Mouse (Mus musculus): ENCODE data around the gene St5. TPM values are rescaled to one million over a fixed set of nuclear protein-coding genes. Genes with fewer than 3 reads are reported as not detected.
A peak's percentile ranks its signal among the peaks of the same experiment; 100 is the strongest.

St5 gene
- polyA plus RNA-seq, 1 experiment from 2014 or later = 46.3 TPM

- Histone ChIP-seq H3K36me3 (no peaks in the 10 kb centered on the region), H3K4me3 (no peak overlapping the region), H3K4me1 (peaks cover 21% of the 10 kb centered on the region; the same call in 1 of the 2 replicates), H3K4me2 (no peak overlapping the region), H3K27me3 (no peaks in the 10 kb centered on the region), H3K9me3 (no peaks in the 10 kb centered on the region), H3K27ac (no peak overlapping the region), H3K9ac (no peak overlapping the region)
- WGBS = 83% methylated on average over 6 of the region's 6 CpGs
- ATAC-seq (ENCODE audit: insufficient number of reproducible peaks, low FRiP score, low TSS enrichment, low read depth) = no peak
These were observed 72.1 kb downstream of the St5 start for GRCm38 (mm10) chr7:109631330-109631729.

- ATAC-seq (ENCODE audit: insufficient number of reproducible peaks, low FRiP score, low TSS enrichment, low read depth) = no peak
- Histone ChIP-seq H3K4me2 (no peak overlapping the region), H3K27me3 (no peaks in the 10 kb centered on the region), H3K36me3 (no peaks in the 10 kb centered on the region), H3K27ac (peak overlapping the region; percentile 54; the same call in 1 of the 2 replicates), H3K9ac (no peak overlapping the region), H3K4me1 (0 out of 2 replicates have a peak, but pooled peaks cover 17% of the 10 kb centered on the region), H3K9me3 (no peaks in the 10 kb centered on the region), H3K4me3 (no peak overlapping the region)
- WGBS = 58% methylated on average over 7 of the region's 7 CpGs
These were observed 73.3 kb downstream of the St5 start for GRCm38 (mm10) chr7:109629871-109630778.

- ATAC-seq (ENCODE audit: insufficient number of reproducible peaks, low FRiP score, low TSS enrichment, low read depth) = no peak; the same call in 1 of the 2 replicates
- Histone ChIP-seq H3K4me1 (0 out of 2 replicates have a peak, but pooled peaks cover 17% of the 10 kb centered on the region), H3K27me3 (no peaks in the 10 kb centered on the region), H3K4me3 (no peak overlapping the region), H3K9me3 (no peaks in the 10 kb centered on the region), H3K9ac (no peak overlapping the region), H3K4me2 (no peak overlapping the region), H3K36me3 (no peaks in the 10 kb centered on the region), H3K27ac (peak overlapping the region; percentile 47; the same call in 1 of the 2 replicates)
- 67% methylated on average over 9 of the region's 9 CpGs for WGBS
These were observed 74.3 kb downstream of the St5 start for GRCm38 (mm10) chr7:109628935-109629609.

GRCm38 (mm10) chr7:109627851-109628250 is 75.6 kb downstream of the St5 start:
- H3K27me3 ChIP-seq = no peaks in the 10 kb centered on the region
- no peak overlapping the region for H3K9ac ChIP-seq
- H3K4me2 ChIP-seq = no peak overlapping the region
- no peak overlapping the region for H3K4me3 ChIP-seq
- no peak overlapping the region for H3K27ac ChIP-seq
- H3K36me3 ChIP-seq = no peaks in the 10 kb centered on the region
- H3K9me3 ChIP-seq = no peaks in the 10 kb centered on the region
- no peak for ATAC-seq (ENCODE audit: insufficient number of reproducible peaks, low FRiP score, low TSS enrichment, low read depth)
- H3K4me1 ChIP-seq = 0 out of 2 replicates have a peak, but pooled peaks cover 10% of the 10 kb centered on the region
- 78% methylated on average over 2 of the region's 2 CpGs for WGBS

- ATAC-seq (ENCODE audit: insufficient number of reproducible peaks, low FRiP score, low TSS enrichment, low read depth) = no peak
- Histone ChIP-seq H3K9me3 (no peaks in the 10 kb centered on the region), H3K4me2 (no peak overlapping the region), H3K4me1 (peaks cover 25% of the 10 kb centered on the region), H3K4me3 (no peak overlapping the region), H3K9ac (no peak overlapping the region), H3K27ac (0 out of 2 replicates have a peak overlapping the region, but pooled peaks have one; percentile 22), H3K27me3 (no peaks in the 10 kb centered on the region), H3K36me3 (no peaks in the 10 kb centered on the region)
- WGBS = 83% methylated on average over 9 of the region's 9 CpGs
These were observed 81.1 kb downstream of the St5 start for GRCm38 (mm10) chr7:109622234-109622838.

GRCm38 (mm10) chr7:109620967-109621366 is 82.4 kb downstream of the St5 start:
- WGBS = 35% methylated on average over 2 of the region's 2 CpGs
- Histone ChIP-seq H3K27me3 (no peaks in the 10 kb centered on the region), H3K4me1 (peaks cover 39% of the 10 kb centered on the region), H3K36me3 (no peaks in the 10 kb centered on the region), H3K4me2 (no peak overlapping the region), H3K27ac (0 out of 2 replicates have a peak overlapping the region, but pooled peaks have one; percentile 44), H3K9ac (no peak overlapping the region), H3K9me3 (no peaks in the 10 kb centered on the region), H3K4me3 (no peak overlapping the region)
- ATAC-seq (ENCODE audit: insufficient number of reproducible peaks, low FRiP score, low TSS enrichment, low read depth) = no peak

- 78% methylated on average over 3 of the region's 3 CpGs for WGBS
- no peak overlapping the region for H3K27ac ChIP-seq
These were observed 83.1 kb downstream of the St5 start for GRCm38 (mm10) chr7:109620288-109620687.

GRCm38 (mm10) chr7:109618721-109619120 is 84.7 kb downstream of the St5 start:
- WGBS = 31% methylated on average over 6 of the region's 6 CpGs
- ATAC-seq (ENCODE audit: insufficient number of reproducible peaks, low FRiP score, low TSS enrichment, low read depth) = no peak
- H3K4me1 ChIP-seq = peaks cover 56% of the 10 kb centered on the region
- H3K27me3 ChIP-seq = no peaks in the 10 kb centered on the region
- H3K4me3 ChIP-seq = no peak overlapping the region
- H3K9me3 ChIP-seq = no peaks in the 10 kb centered on the region
- H3K36me3 ChIP-seq = no peaks in the 10 kb centered on the region
- no peak overlapping the region for H3K4me2 ChIP-seq
- no peak overlapping the region for H3K9ac ChIP-seq
- H3K27ac ChIP-seq = no peak overlapping the region

More at GRCm38 (mm10) chr7:109620288-109620687, 83.1 kb downstream of the St5 start:
- H3K27me3 ChIP-seq = no peaks in the 10 kb centered on the region
- H3K9ac ChIP-seq = no peak overlapping the region
- no peak overlapping the region for H3K4me3 ChIP-seq
- no peaks in the 10 kb centered on the region for H3K9me3 ChIP-seq
- no peaks in the 10 kb centered on the region for H3K36me3 ChIP-seq
- no peak overlapping the region for H3K4me2 ChIP-seq
- H3K4me1 ChIP-seq = peaks cover 46% of the 10 kb centered on the region
- ATAC-seq (ENCODE audit: insufficient number of reproducible peaks, low FRiP score, low TSS enrichment, low read depth) = no peak

- H3K9ac ChIP-seq = no peak overlapping the region
- H3K4me2 ChIP-seq = no peak overlapping the region
- no peaks in the 10 kb centered on the region for H3K36me3 ChIP-seq
- ATAC-seq (ENCODE audit: insufficient number of reproducible peaks, low FRiP score, low TSS enrichment, low read depth) = no peak
- H3K27ac ChIP-seq = no peak overlapping the region
- no peaks in the 10 kb centered on the region for H3K9me3 ChIP-seq
- H3K27me3 ChIP-seq = no peaks in the 10 kb centered on the region
- WGBS = 44% methylated on average over 3 of the region's 3 CpGs
- peaks cover 59% of the 10 kb centered on the region for H3K4me1 ChIP-seq
- H3K4me3 ChIP-seq = no peak overlapping the region
These were observed 85.6 kb downstream of the St5 start for GRCm38 (mm10) chr7:109617838-109618237.

- Histone ChIP-seq H3K4me3 (peak overlapping the region; percentile 40), H3K36me3 (no peaks in the 10 kb centered on the region), H3K4me2 (peak overlapping the region; percentile 62), H3K27me3 (no peaks in the 10 kb centered on the region), H3K27ac (peak overlapping the region; percentile 91), H3K9ac (0 out of 2 replicates have a peak overlapping the region, but pooled peaks have one; percentile 28), H3K9me3 (no peaks in the 10 kb centered on the region), H3K4me1 (peaks cover 61% of the 10 kb centered on the region)
- ATAC-seq (ENCODE audit: insufficient number of reproducible peaks, low FRiP score, low TSS enrichment, low read depth) = peak; percentile 89
- 4% methylated on average over 25 of the region's 25 CpGs for WGBS
These were observed 87.1 kb downstream of the St5 start for GRCm38 (mm10) chr7:109616034-109616979.

- Histone ChIP-seq H3K27ac (peak overlapping the region; percentile 91), H3K27me3 (no peaks in the 10 kb centered on the region), H3K9ac (no peak overlapping the region), H3K4me1 (peaks cover 53% of the 10 kb centered on the region), H3K36me3 (no peaks in the 10 kb centered on the region), H3K9me3 (no peaks in the 10 kb centered on the region), H3K4me2 (peak overlapping the region; percentile 62), H3K4me3 (peak overlapping the region; percentile 40)
- no peak for ATAC-seq (ENCODE audit: insufficient number of reproducible peaks, low FRiP score, low TSS enrichment, low read depth)
- WGBS = 48% methylated on average over 4 of the region's 4 CpGs
These were observed 87.8 kb downstream of the St5 start for GRCm38 (mm10) chr7:109615601-109616000.

All from limb, embryonic 15.5 days (tissue).